Mouse (Mus musculus): ENCODE measurements around the gene Ctse. TPM values are rescaled to one million over a fixed set of nuclear protein-coding genes. Genes with fewer than 3 reads are reported as not detected.

Gene Ctse
- 443 TPM for polyA plus RNA-seq (2017; shearing (Covaris generic))

DNA sequence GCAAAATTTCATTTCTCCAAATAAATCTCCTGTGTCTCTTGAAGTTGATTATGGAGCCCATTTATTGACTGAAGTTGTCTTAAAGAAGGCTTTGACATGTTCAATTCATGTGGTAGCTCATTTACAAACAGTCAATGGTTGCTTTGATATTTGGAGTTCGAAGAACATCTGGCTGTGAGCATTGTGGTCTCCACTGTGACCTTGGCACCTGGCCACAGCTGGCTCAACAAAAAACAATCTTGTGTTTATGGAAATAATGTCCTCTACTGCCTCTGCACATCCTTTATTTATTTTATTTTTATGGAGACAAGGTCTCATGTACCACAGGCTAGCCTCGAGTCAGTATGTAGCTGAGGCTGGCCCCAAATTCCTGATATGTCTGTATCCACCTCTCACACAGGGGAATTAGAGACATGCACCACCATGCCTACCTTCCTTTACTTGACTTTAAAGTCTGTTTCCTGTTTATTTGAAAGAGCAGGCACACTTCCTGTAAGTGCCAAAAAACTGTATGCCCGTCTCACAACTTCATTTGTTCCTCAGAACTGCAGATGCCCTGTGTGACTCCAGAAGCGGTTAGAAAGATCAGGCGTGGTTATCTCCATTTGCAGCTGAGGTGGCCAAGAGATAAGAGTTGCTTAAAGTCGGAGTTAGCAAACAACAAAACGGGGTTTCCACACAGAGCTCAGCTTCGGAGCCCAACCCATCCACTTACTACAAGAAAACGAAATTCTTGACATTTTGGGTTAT, at the start of gene Ctse:
TSS of gene Ctse (plus strand) at position 516 of the 750 bp plus-strand sequence.

GRCm38 (mm10) chr1:131598905-131599304, 39.2 kb upstream of the Ctse start, which contains the start of gene Avpr1b:
Gene Avpr1b (plus strand): TSS chr1:131599239.

DNA sequence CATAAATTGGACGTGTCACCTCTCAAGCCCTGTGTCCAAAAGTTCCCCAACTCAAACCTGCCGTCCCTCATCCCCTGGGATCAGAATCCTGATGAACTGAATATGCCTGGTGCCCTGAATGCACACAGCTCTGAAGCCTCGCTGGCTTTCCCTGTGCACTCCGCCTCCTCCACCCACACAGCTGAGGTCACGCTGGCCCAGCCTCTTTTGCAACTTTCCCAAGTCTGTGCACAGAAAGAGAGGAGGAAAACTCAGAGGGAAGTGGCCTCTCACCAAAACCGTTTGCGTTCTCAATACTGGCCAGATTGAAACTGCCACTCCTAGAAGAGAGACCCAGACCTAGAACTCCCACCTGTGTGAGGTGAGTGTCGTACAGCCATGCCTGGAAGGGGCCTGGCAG, 50.4 kb downstream of the Ctse start, which contains the start of gene Rab7b:
TSS of gene Rab7b (plus strand) at position 221 of the 400 bp plus-strand sequence.

Other genes starting within 250 kb of the Ctse start
- gene Srgap2, start 111.0 kb upstream of the Ctse start, polyA plus RNA-seq (2017; shearing (Covaris generic)), result 53.3 TPM
- 0.62 TPM for gene Fam72a, start 110.4 kb upstream of the Ctse start, polyA plus RNA-seq (2017; shearing (Covaris generic))
- not detected for gene Avpr1b, start 39.1 kb upstream of the Ctse start, polyA plus RNA-seq (2017; shearing (Covaris generic))
- gene Rab7b, start 50.4 kb downstream of the Ctse start, polyA plus RNA-seq (2017; shearing (Covaris generic)), result 0.44 TPM
- gene Slc26a9, start 105.7 kb downstream of the Ctse start, polyA plus RNA-seq (2017; shearing (Covaris generic)), result not detected
- gene Pm20d1, start 159.1 kb downstream of the Ctse start, polyA plus RNA-seq (2017; shearing (Covaris generic)), result 0.12 TPM
- 74.0 TPM for gene Slc41a1, start 189.2 kb downstream of the Ctse start, polyA plus RNA-seq (2017; shearing (Covaris generic))
- 15.5 TPM for gene Rab29, start 228.9 kb downstream of the Ctse start, polyA plus RNA-seq (2017; shearing (Covaris generic))